Mouse (Mus musculus): Measurements from ENCODE around the gene Stx1a.

- TF ChIP-seq POLR2A (IDR thresholded peaks at IDR 0.05; ENCODE audit: extremely low read depth, insufficient read depth, low read length) = no peak
- no peak for TF ChIP-seq CTCF (IDR thresholded peaks at IDR 0.05; ENCODE audit: low read depth, low read length)
These were observed 40.2 kb upstream of the Stx1a start for GRCm38 (mm10) chr5:134983111-134983510.
